Mouse (Mus musculus): ENCODE measurements at regions not wholly inside any gene's neighbourhood (a gene's known extent, or its start where the extent isn't known, plus 50 kb on each side); places are given as distances from the start of the nearest gene placed in this dataset.

- TF ChIP-seq CTCF (IDR thresholded peaks at IDR 0.05; ENCODE audit: low read depth, low read length) (no peak), POLR2A (IDR thresholded peaks at IDR 0.05; ENCODE audit: insufficient read depth, low read length) (no peak)
These were observed 264.0 kb downstream of the H2al1j start for GRCm38 (mm10) chrX:11591391-11592187.
